Mouse (Mus musculus): ENCODE results near the gene Rfx8.

Rfx8 gene

GRCm38 (mm10) chr1:39734311-39734710 lies 13.5 kb upstream of the Rfx8 start:
- no peak for DNase-seq

- no peak for DNase-seq
Observed at GRCm38 (mm10) chr1:39733876-39734275, 13.1 kb upstream of the Rfx8 start.

GRCm38 (mm10) chr1:39732081-39732480 lies 11.3 kb upstream of the Rfx8 start:
- DNase-seq: no peak

- no peak for DNase-seq
Observed at GRCm38 (mm10) chr1:39731543-39731942, 10.7 kb upstream of the Rfx8 start.

GRCm38 (mm10) chr1:39730868-39731267 lies 10.1 kb upstream of the Rfx8 start:
- no peak for DNase-seq

- DNase-seq: no peak
Observed at GRCm38 (mm10) chr1:39729919-39730318, 9.1 kb upstream of the Rfx8 start.

- DNase-seq: no peak
Observed at GRCm38 (mm10) chr1:39721351-39721726, 542 bp upstream of the Rfx8 start.

GRCm38 (mm10) chr1:39720186-39720585 lies 611 bp downstream of the Rfx8 start:
- DNase-seq: no peak

GRCm38 (mm10) chr1:39715551-39715950 lies 5.2 kb downstream of the Rfx8 start:
- no peak for DNase-seq

- DNase-seq: no peak
Observed at GRCm38 (mm10) chr1:39714729-39715128, 6.1 kb downstream of the Rfx8 start.

- DNase-seq: no peak
Observed at GRCm38 (mm10) chr1:39713842-39714658, 6.7 kb downstream of the Rfx8 start.

GRCm38 (mm10) chr1:39713300-39713699 lies 7.5 kb downstream of the Rfx8 start:
- DNase-seq: no peak

GRCm38 (mm10) chr1:39712261-39712660 lies 8.5 kb downstream of the Rfx8 start:
- DNase-seq: peak in 1 of 2 experiments; percentile 52

- no peak for DNase-seq
Observed at GRCm38 (mm10) chr1:39710604-39711003, 10.2 kb downstream of the Rfx8 start.

GRCm38 (mm10) chr1:39710016-39710415 lies 10.8 kb downstream of the Rfx8 start:
- no peak for DNase-seq

- DNase-seq: no peak
Observed at GRCm38 (mm10) chr1:39708778-39709177, 12.0 kb downstream of the Rfx8 start.

GRCm38 (mm10) chr1:39702216-39703046 lies 18.4 kb downstream of the Rfx8 start:
- DNase-seq: peak; percentile 55 to 67

- DNase-seq: no peak
Observed at GRCm38 (mm10) chr1:39701274-39701602, 19.6 kb downstream of the Rfx8 start.

GRCm38 (mm10) chr1:39700599-39701273 lies 20.1 kb downstream of the Rfx8 start:
- no peak for DNase-seq

- no peak for DNase-seq
Observed at GRCm38 (mm10) chr1:39698456-39698855, 22.3 kb downstream of the Rfx8 start.

GRCm38 (mm10) chr1:39695198-39695597 lies 25.6 kb downstream of the Rfx8 start:
- DNase-seq: no peak

- DNase-seq: no peak
Observed at GRCm38 (mm10) chr1:39694756-39695155, 26.0 kb downstream of the Rfx8 start.

GRCm38 (mm10) chr1:39691974-39692373 lies 28.8 kb downstream of the Rfx8 start:
- no peak for DNase-seq

- no peak for DNase-seq
Observed at GRCm38 (mm10) chr1:39691061-39691460, 29.7 kb downstream of the Rfx8 start.
